Mouse (Mus musculus) ES-E14 (cell line): ENCODE measurements at regions not wholly inside any gene's neighbourhood (a gene's known extent, or its start where the extent isn't known, plus 50 kb on each side); places are given as distances from the start of the nearest gene placed in this dataset.

ENCODE experiments used
- HCFC1 ChIP-seq: IDR thresholded peaks from 2 replicates; pipeline ENCODE4 v1.6.1; 2012; ENCODE audit warnings: low read length, inconsistent platforms, borderline replicate concordance; ENCODE audit not compliant: insufficient read depth
- ZC3H11A ChIP-seq: IDR thresholded peaks from 2 replicates; pipeline ENCODE4 v1.6.1; 2012; ENCODE audit warnings: low read depth, mild to moderate bottlenecking, inconsistent platforms, low read length, borderline replicate concordance
- ZNF384 ChIP-seq: IDR thresholded peaks from 2 replicates; pipeline ENCODE4 v1.6.1; 2012; ENCODE audit warnings: low read depth, low read length, inconsistent platforms

DNA sequence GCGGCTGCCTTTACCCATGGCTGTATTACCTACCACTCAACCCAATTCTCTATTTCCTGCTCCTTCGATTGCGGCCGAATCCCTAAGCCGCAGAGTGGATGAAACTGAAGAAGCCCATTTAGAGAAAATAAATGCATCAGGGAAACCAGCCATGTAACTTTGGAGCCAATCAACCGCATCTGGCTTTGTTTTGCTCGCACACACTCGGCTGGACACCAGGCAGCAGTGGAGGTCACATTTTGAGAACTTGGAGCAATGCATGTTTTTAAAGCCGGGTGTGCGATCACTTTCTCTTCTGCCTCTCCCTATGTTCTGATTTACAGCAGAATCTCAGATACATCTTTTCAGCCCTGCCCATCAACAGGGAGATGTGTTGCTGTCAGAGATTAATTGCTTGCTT, 433.7 kb upstream of the Jarid2 start:
- TF ChIP-seq ZC3H11A (no peak), ZNF384 (no peak), HCFC1 (no peak)
